Mouse (Mus musculus): ENCODE data around the gene Irs4.

- TF ChIP-seq GATA1 (IDR thresholded peaks at IDR 0.05; ENCODE audit: borderline replicate concordance, low read length) (no peak), FLI1 (IDR thresholded peaks at IDR 0.05; ENCODE audit: low read length) (no peak)
Measured at GRCm38 (mm10) chrX:141750360-141750759, 25.3 kb upstream of the Irs4 start.

Data from megakaryocyte, embryonic 14.5 days (primary cell).